Mouse (Mus musculus): Measurements from ENCODE around the gene Batf. TPM values are rescaled to one million over a fixed set of nuclear protein-coding genes. Genes with fewer than 3 reads are reported as not detected.
A peak's percentile ranks its signal among the peaks of the same experiment; 100 is the strongest.

The Batf gene
- polyA plus RNA-seq, 1 experiment from 2014 or later, result 0.66 TPM

GRCm38 (mm10) chr12:85736960-85737359 is 50.5 kb downstream of the Batf start:
- H3K9me3 ChIP-seq, result no peaks in the 10 kb centered on the region
- no peak overlapping the region for H3K4me2 ChIP-seq (replicated peaks)
- no peaks in the 10 kb centered on the region for H3K4me1 ChIP-seq
- no peak for ATAC-seq (replicated peaks)
- H3K27ac ChIP-seq (replicated peaks), result no peak overlapping the region
- H3K9ac ChIP-seq (replicated peaks), result no peak overlapping the region
- no peaks in the 10 kb centered on the region for H3K36me3 ChIP-seq
- 72% methylated on average over 3 of the region's 3 CpGs for WGBS
- H3K4me3 ChIP-seq, result no peak overlapping the region
- H3K27me3 ChIP-seq, result no peaks in the 10 kb centered on the region

GRCm38 (mm10) chr12:85745827-85746695 is 59.6 kb downstream of the Batf start, which contains the start of gene Flvcr2:
TSS of gene Flvcr2 (plus strand) at chr12:85746539.
- H3K27ac ChIP-seq (replicated peaks), result no peak within 1 kb of the TSS

GRCm38 (mm10) chr12:85746696-85747219 is 60.3 kb downstream of the Batf start:
- Histone ChIP-seq H3K4me1 (peaks cover 10% of the 10 kb centered on the region), H3K27me3 (peaks cover 3% of the 10 kb centered on the region; the same call in 1 of the 2 replicates), H3K4me3 (peak overlapping the region; percentile 40), H3K36me3 (no peaks in the 10 kb centered on the region), H3K4me2 (replicated peaks) (peak overlapping the region; percentile 76), H3K27ac (replicated peaks) (no peak overlapping the region), H3K9me3 (no peaks in the 10 kb centered on the region), H3K9ac (replicated peaks) (peak overlapping the region; percentile 36)
- WGBS, result 25% methylated on average over 21 of the region's 21 CpGs
- no peak for ATAC-seq (replicated peaks)

More at GRCm38 (mm10) chr12:85745827-85746695, 59.6 kb downstream of the Batf start, which contains the start of gene Flvcr2:
- Histone ChIP-seq H3K4me3 (peak within 1 kb of the TSS; percentile 40), H3K9me3 (no peaks in the 10 kb centered on the region), H3K9ac (replicated peaks) (peak within 1 kb of the TSS; percentile 36), H3K4me2 (replicated peaks) (peak within 1 kb of the TSS; percentile 76), H3K36me3 (no peaks in the 10 kb centered on the region), H3K4me1 (peaks cover 10% of the 10 kb centered on the region), H3K27me3 (peaks cover 3% of the 10 kb centered on the region; the same call in 1 of the 2 replicates)
- 1% methylated on average over 51 of the region's 51 CpGs for WGBS
- ATAC-seq (replicated peaks), result peak; percentile 75

DNA sequence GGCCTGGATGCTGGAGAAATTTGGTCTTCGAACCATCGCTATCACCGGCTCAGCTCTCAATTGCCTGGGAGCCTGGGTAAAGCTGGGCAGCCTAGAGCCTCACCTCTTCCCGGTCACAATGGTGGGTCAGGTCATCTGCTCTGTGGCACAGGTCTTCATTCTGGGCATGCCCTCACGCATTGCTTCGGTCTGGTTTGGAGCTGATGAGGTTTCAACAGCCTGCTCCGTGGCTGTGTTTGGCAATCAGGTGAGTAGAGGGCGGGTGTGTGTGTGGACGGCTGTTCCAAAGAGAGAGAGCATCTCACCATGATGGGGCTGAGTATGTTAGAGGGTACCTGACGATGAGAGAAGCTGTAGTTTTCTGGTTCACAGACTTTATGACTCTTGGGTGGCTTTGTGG is 60.9 kb downstream of the Batf start:
- Histone ChIP-seq H3K4me2 (replicated peaks) (no peak overlapping the region), H3K4me1 (peaks cover 10% of the 10 kb centered on the region), H3K9ac (replicated peaks) (no peak overlapping the region), H3K9me3 (no peaks in the 10 kb centered on the region), H3K4me3 (no peak overlapping the region), H3K27ac (replicated peaks) (no peak overlapping the region), H3K27me3 (peaks cover 3% of the 10 kb centered on the region; the same call in 1 of the 2 replicates), H3K36me3 (no peaks in the 10 kb centered on the region)
- 87% methylated on average over 10 of the region's 10 CpGs for WGBS
- no peak for ATAC-seq (replicated peaks)

- Histone ChIP-seq H3K36me3 (no peaks in the 10 kb centered on the region), H3K4me3 (no peak overlapping the region), H3K9me3 (no peaks in the 10 kb centered on the region), H3K9ac (replicated peaks) (no peak overlapping the region), H3K27me3 (peaks cover 3% of the 10 kb centered on the region; the same call in 1 of the 2 replicates), H3K27ac (replicated peaks) (no peak overlapping the region), H3K4me1 (peaks cover 10% of the 10 kb centered on the region), H3K4me2 (replicated peaks) (no peak overlapping the region)
- 87% methylated on average over 9 of the region's 9 CpGs for WGBS
- ATAC-seq (replicated peaks), result no peak
Observed at GRCm38 (mm10) chr12:85749861-85750260, 63.4 kb downstream of the Batf start.

GRCm38 (mm10) chr12:85752116-85752515 is 65.6 kb downstream of the Batf start:
- Histone ChIP-seq H3K36me3 (no peaks in the 10 kb centered on the region), H3K4me1 (no peaks in the 10 kb centered on the region), H3K4me3 (no peak overlapping the region), H3K9ac (replicated peaks) (no peak overlapping the region), H3K9me3 (no peaks in the 10 kb centered on the region), H3K27me3 (peaks cover 3% of the 10 kb centered on the region; the same call in 1 of the 2 replicates), H3K4me2 (replicated peaks) (no peak overlapping the region), H3K27ac (replicated peaks) (no peak overlapping the region)
- 90% methylated on average over 6 of the region's 6 CpGs for WGBS
- no peak for ATAC-seq (replicated peaks)

- no peaks in the 10 kb centered on the region for H3K27me3 ChIP-seq
- no peaks in the 10 kb centered on the region for H3K9me3 ChIP-seq
- WGBS, result 53% methylated on average over 2 of the region's 2 CpGs
- no peak overlapping the region for H3K4me2 ChIP-seq (replicated peaks)
- no peaks in the 10 kb centered on the region for H3K36me3 ChIP-seq
- H3K9ac ChIP-seq (replicated peaks), result no peak overlapping the region
- H3K4me1 ChIP-seq, result no peaks in the 10 kb centered on the region
- H3K4me3 ChIP-seq, result no peak overlapping the region
- no peak for ATAC-seq (replicated peaks)
- H3K27ac ChIP-seq (replicated peaks), result no peak overlapping the region
Observed at GRCm38 (mm10) chr12:85753223-85753622, 66.8 kb downstream of the Batf start.

- WGBS, result 72% methylated on average over 5 of the region's 5 CpGs
- no peak overlapping the region for H3K27ac ChIP-seq (replicated peaks)
- no peaks in the 10 kb centered on the region for H3K4me1 ChIP-seq
- no peaks in the 10 kb centered on the region for H3K9me3 ChIP-seq
- H3K4me2 ChIP-seq (replicated peaks), result no peak overlapping the region
- no peak overlapping the region for H3K4me3 ChIP-seq
- H3K27me3 ChIP-seq, result no peaks in the 10 kb centered on the region
- H3K9ac ChIP-seq (replicated peaks), result no peak overlapping the region
- H3K36me3 ChIP-seq, result no peaks in the 10 kb centered on the region
- ATAC-seq (replicated peaks), result no peak
Observed at GRCm38 (mm10) chr12:85754611-85755265, 68.3 kb downstream of the Batf start.

- H3K9ac ChIP-seq (replicated peaks), result no peak overlapping the region
- no peak for ATAC-seq (replicated peaks)
- no peaks in the 10 kb centered on the region for H3K4me1 ChIP-seq
- H3K27ac ChIP-seq (replicated peaks), result no peak overlapping the region
- no peak overlapping the region for H3K4me2 ChIP-seq (replicated peaks)
- H3K27me3 ChIP-seq, result no peaks in the 10 kb centered on the region
- 93% methylated on average over 3 of the region's 3 CpGs for WGBS
- no peaks in the 10 kb centered on the region for H3K36me3 ChIP-seq
- H3K4me3 ChIP-seq, result no peak overlapping the region
- no peaks in the 10 kb centered on the region for H3K9me3 ChIP-seq
Observed at GRCm38 (mm10) chr12:85756455-85756854, 70.0 kb downstream of the Batf start.

GRCm38 (mm10) chr12:85757074-85757473 is 70.6 kb downstream of the Batf start:
- Histone ChIP-seq H3K27me3 (no peaks in the 10 kb centered on the region), H3K9me3 (no peaks in the 10 kb centered on the region), H3K36me3 (no peaks in the 10 kb centered on the region), H3K4me2 (replicated peaks) (no peak overlapping the region), H3K4me3 (no peak overlapping the region), H3K9ac (replicated peaks) (no peak overlapping the region), H3K4me1 (no peaks in the 10 kb centered on the region), H3K27ac (replicated peaks) (no peak overlapping the region)
- WGBS, result 66% methylated on average over 3 of the region's 3 CpGs
- ATAC-seq (replicated peaks), result no peak

Data from forebrain, embryonic 15.5 days (tissue).